Mouse (Mus musculus): Measurements from ENCODE around the gene Osbpl9. TPM values are rescaled to one million over a fixed set of nuclear protein-coding genes. Genes with fewer than 3 reads are reported as not detected.

Osbpl9 gene
- polyA plus RNA-seq, 1 experiment from 2014 or later, result 57.2 TPM

MicroRNA genes within 50 kb of the gene (microRNA counts, 519-probe panel; counts per million panel counts)
- microRNA mmu-miR-761, result 2,353 counts per million, percentile 50 among the panel's probes with 10 or more counts

Small RNA genes within 50 kb of the gene (microRNA-seq; reads per million reads assigned to microRNA genes)
- not detected for gene Mir761

Other genes starting within 250 kb of the Osbpl9 start
- gene Nrd1, start 201.6 kb downstream of the Osbpl9 start, polyA plus RNA-seq (2015; fragmentation: Nextera tagmentation; extraction: Ambion mirVana), result 48.2 and 50.2 TPM in 2 replicates
- gene Calr4, start 32.2 kb upstream of the Osbpl9 start, polyA plus RNA-seq (2015; fragmentation: Nextera tagmentation; extraction: Ambion mirVana), result 0.09 TPM in 1 of 2 replicates, not detected in the other
- 30.3 and 31.1 TPM in 2 replicates for gene Eps15, start 78.0 kb upstream of the Osbpl9 start, polyA plus RNA-seq (2015; fragmentation: Nextera tagmentation; extraction: Ambion mirVana)
- 6.7 and 7.7 TPM in 2 replicates for gene Ttc39a, start 204.4 kb upstream of the Osbpl9 start, polyA plus RNA-seq (2015; fragmentation: Nextera tagmentation; extraction: Ambion mirVana)

All from heart, embryonic 16.5 days (tissue).